Mouse (Mus musculus) frontal cortex, adult (tissue): ENCODE data around the gene Edc4.
"Not testable (repeated sequence)": the region's sequence is repeated elsewhere in the genome, so short reads cannot be mapped to it uniquely, and the experiment has no call there.

ENCODE experiments used
- ATAC-seq: cut with Nextera tagmentation; 2 replicates; pipeline ENCODE4 v1.9.2; 2017; ENCODE audit warnings: mild to moderate bottlenecking, moderate library complexity, mixed read lengths; ENCODE audit not compliant: low TSS enrichment

Gene Edc4

GRCm38 (mm10) chr8:105880754-105881520 lies at the start of gene Edc4:
Gene Edc4, plus strand, starts transcription at chr8:105880881.
- ATAC-seq = peak; percentile 84

- not testable (repeated sequence) for ATAC-seq
These were observed 46.9 kb upstream of the Edc4 start for GRCm38 (mm10) chr8:105833740-105834139.

GRCm38 (mm10) chr8:105835318-105835717 lies 45.4 kb upstream of the Edc4 start:
- peak; percentile 82 for ATAC-seq

GRCm38 (mm10) chr8:105836991-105837390 lies 43.7 kb upstream of the Edc4 start:
- ATAC-seq = no peak

- no peak for ATAC-seq
These were observed 41.5 kb upstream of the Edc4 start for GRCm38 (mm10) chr8:105839209-105839608.

- no peak for ATAC-seq
These were observed 34.0 kb upstream of the Edc4 start for GRCm38 (mm10) chr8:105846678-105847077.

- no peak for ATAC-seq
These were observed 30.7 kb upstream of the Edc4 start for GRCm38 (mm10) chr8:105850014-105850413.

GRCm38 (mm10) chr8:105850611-105851010 lies 30.1 kb upstream of the Edc4 start:
- ATAC-seq = no peak

GRCm38 (mm10) chr8:105851651-105852143 lies 29.0 kb upstream of the Edc4 start:
- ATAC-seq = peak; percentile 78

- no peak for ATAC-seq
These were observed 28.4 kb upstream of the Edc4 start for GRCm38 (mm10) chr8:105852146-105852729.

GRCm38 (mm10) chr8:105853178-105853577 lies 27.5 kb upstream of the Edc4 start, which contains the start of gene Cenpt:
Gene Cenpt, minus strand, starts transcription at chr8:105853278.
- ATAC-seq = no peak

- no peak for ATAC-seq
These were observed 26.4 kb upstream of the Edc4 start for GRCm38 (mm10) chr8:105854303-105854702.

- ATAC-seq = peak; percentile 83
These were observed 25.9 kb upstream of the Edc4 start, which contains the start of gene Thap11 for GRCm38 (mm10) chr8:105854715-105855216. Gene Thap11, plus strand, starts transcription at chr8:105855132.

GRCm38 (mm10) chr8:105855248-105856167 lies 25.2 kb upstream of the Edc4 start:
- peak; percentile 27 for ATAC-seq

- ATAC-seq = no peak
These were observed 24.4 kb upstream of the Edc4 start for GRCm38 (mm10) chr8:105856168-105856835.

GRCm38 (mm10) chr8:105858495-105858894 lies 22.2 kb upstream of the Edc4 start:
- no peak for ATAC-seq

- ATAC-seq = no peak
These were observed 21.4 kb upstream of the Edc4 start for GRCm38 (mm10) chr8:105859314-105859713.

GRCm38 (mm10) chr8:105860143-105860981 lies 20.3 kb upstream of the Edc4 start, which contains the start of gene Nutf2:
Gene Nutf2, plus strand, starts transcription at chr8:105860580.
- ATAC-seq = peak; percentile 93

GRCm38 (mm10) chr8:105861951-105862350 lies 18.7 kb upstream of the Edc4 start:
- no peak for ATAC-seq

- ATAC-seq = no peak
These were observed 14.2 kb upstream of the Edc4 start for GRCm38 (mm10) chr8:105866364-105867029.
